ENCODE assay signal across 16 mouse cellular contexts in genomic region chr7:101857094-101857493, GRCm38 (mm10). TPM values are rescaled to one million over a fixed set of nuclear protein-coding genes. Genes with fewer than 3 reads are reported as not detected.
"Had no signal": no experiment of that assay in that cellular context is flagged by ENCODE, and none has a peak within 500 bp of the region (broad histone marks: within the 10 kb centered on the region; RNA-seq: fewer than 3 reads in every experiment).

Folr2 (minus strand) TSS chr7:101857194.

- DNase-seq: kidney, adult 9 months; kidney, postnatal 36 days; layer of hippocampus, adult 9-11 months; layer of hippocampus, postnatal 36 days; lung, embryonic 14.5 days; lung, postnatal 10 days; lung, postnatal 4 days; retina, postnatal 1 day; right cerebral cortex, postnatal 14 days; thymus, postnatal 36 days had no signal

- H3K4me1 ChIP-seq: limb, embryonic 15.5 days; midbrain, embryonic 12.5 days; neural tube, embryonic 13.5 days had no signal

- ATAC-seq: intestine, embryonic 16.5 days; midbrain, embryonic 16.5 days had no signal

- H3K4me3 ChIP-seq: limb, embryonic 15.5 days; midbrain, embryonic 12.5 days; neural tube, embryonic 13.5 days had no signal

RNA-seq across cellular contexts. Expression of gene Folr2, which starts in this region (rescaled TPM):
- total RNA-seq: layer of hippocampus, postnatal 36 days; megakaryocyte-erythroid progenitor cell, adult 5-6 weeks had no signal
